Mouse (Mus musculus) kidney, adult 8-10 months (tissue): Measurements from ENCODE around the gene Ntn5.
A peak's percentile ranks its signal among the peaks of the same experiment; 100 is the strongest.
"Not testable (repeated sequence)": the region's sequence is repeated elsewhere in the genome, so short reads cannot be mapped to it uniquely, and the experiment has no call there.

Experiments used
- DNase-seq, 2 experiments: peaks; one replicate each; pipeline ENCODE4 v3.0.0; 2022

Gene Ntn5

GRCm38 (mm10) chr7:45660746-45661478, 22.9 kb upstream of the Ntn5 start:
- no peak for DNase-seq

- DNase-seq: not testable (repeated sequence)
Measured at GRCm38 (mm10) chr7:45661702-45662101, 22.1 kb upstream of the Ntn5 start.

- DNase-seq: no peak
Measured at GRCm38 (mm10) chr7:45665303-45666138, 18.3 kb upstream of the Ntn5 start.

- no peak for DNase-seq
Measured at GRCm38 (mm10) chr7:45666161-45666560, 17.7 kb upstream of the Ntn5 start, which contains the start of gene Fut2. Gene Fut2, minus strand, starts transcription at chr7:45666394.

- no peak for DNase-seq
Measured at GRCm38 (mm10) chr7:45667761-45668160, 16.1 kb upstream of the Ntn5 start.

GRCm38 (mm10) chr7:45668921-45669320, 14.9 kb upstream of the Ntn5 start:
- DNase-seq: no peak

GRCm38 (mm10) chr7:45677627-45678295, 6.1 kb upstream of the Ntn5 start:
- no peak for DNase-seq

- DNase-seq: no peak
Measured at GRCm38 (mm10) chr7:45678513-45678912, 5.3 kb upstream of the Ntn5 start.

- peak; percentile 21 to 34 for DNase-seq
Measured at GRCm38 (mm10) chr7:45679966-45680621, 3.7 kb upstream of the Ntn5 start.

GRCm38 (mm10) chr7:45681046-45681736, 2.6 kb upstream of the Ntn5 start:
- DNase-seq: no peak

- peak; percentile 76 to 87 for DNase-seq
Measured at GRCm38 (mm10) chr7:45682144-45683126, 1.4 kb upstream of the Ntn5 start.

- no peak for DNase-seq
Measured at GRCm38 (mm10) chr7:45685811-45686210, 2.0 kb downstream of the Ntn5 start.

GRCm38 (mm10) chr7:45686841-45687240, 3.0 kb downstream of the Ntn5 start:
- DNase-seq: no peak

- DNase-seq: no peak
Measured at GRCm38 (mm10) chr7:45689099-45689498, 5.3 kb downstream of the Ntn5 start.

GRCm38 (mm10) chr7:45689800-45690199, 6.0 kb downstream of the Ntn5 start:
- peak in 1 of 2 experiments; percentile 26 for DNase-seq

GRCm38 (mm10) chr7:45692364-45692763, 8.5 kb downstream of the Ntn5 start:
- no peak for DNase-seq

GRCm38 (mm10) chr7:45693921-45694591, 10.2 kb downstream of the Ntn5 start, which contains the start of gene Sec1:
Gene Sec1, minus strand, starts transcription at chr7:45694402.
- no peak for DNase-seq

- DNase-seq: no peak
Measured at GRCm38 (mm10) chr7:45695098-45695497, 11.3 kb downstream of the Ntn5 start.

- no peak for DNase-seq
Measured at GRCm38 (mm10) chr7:45697894-45698293, 14.1 kb downstream of the Ntn5 start.

- DNase-seq: no peak
Measured at GRCm38 (mm10) chr7:45699523-45700141, 15.8 kb downstream of the Ntn5 start, which contains the start of gene Car11. Gene Car11, plus strand, starts transcription at chr7:45699843.
